Mouse (Mus musculus) liver, postnatal 0 days (tissue): ENCODE measurements at regions not wholly inside any gene's neighbourhood (a gene's known extent, or its start where the extent isn't known, plus 50 kb on each side); places are given as distances from the start of the nearest gene placed in this dataset.

Experiments
- CTCF ChIP-seq: sonication (generic); IDR thresholded peaks from 2 replicates; pipeline ENCODE4 v1.5.1; 2016; ENCODE audit warnings: antibody characterized with exemption, low read depth
- EP300 ChIP-seq: IDR thresholded peaks from 2 replicates; pipeline ENCODE4 v1.6.1; 2016; ENCODE audit warnings: antibody characterized with exemption, low read depth, mild to moderate bottlenecking

- TF ChIP-seq CTCF, result no peak
- no peak for TF ChIP-seq EP300
These were observed 213.2 kb upstream of the Nat3 start for GRCm38 (mm10) chr8:67310494-67310893.
